Mouse (Mus musculus) monocyte, adult 2 months (primary cell): ENCODE measurements around the gene Klhl31.

Experiments
- DNase-seq, 2 experiments: peaks; one replicate each; pipeline ENCODE4 v3.0.0; 2022; ENCODE audit warnings: low spot score in 2 of 2, low read depth in 1 of 2

Gene Klhl31

GRCm38 (mm10) chr9:77636450-77636951 is at the start of gene Klhl31:
Klhl31 (plus strand) TSS chr9:77636500.
- DNase-seq = no peak

GRCm38 (mm10) chr9:77586806-77587591 is 49.3 kb upstream of the Klhl31 start:
- no peak for DNase-seq

- no peak for DNase-seq
These were observed 48.7 kb upstream of the Klhl31 start for GRCm38 (mm10) chr9:77587616-77588015.

- DNase-seq = no peak
These were observed 46.8 kb upstream of the Klhl31 start for GRCm38 (mm10) chr9:77589496-77589895.

GRCm38 (mm10) chr9:77592423-77592822 is 43.9 kb upstream of the Klhl31 start:
- DNase-seq = no peak

GRCm38 (mm10) chr9:77595006-77595626 is 41.2 kb upstream of the Klhl31 start:
- no peak for DNase-seq

- peak; percentile 43 to 53 for DNase-seq
These were observed 39.9 kb upstream of the Klhl31 start for GRCm38 (mm10) chr9:77596355-77596754.

- DNase-seq = no peak
These were observed 37.7 kb upstream of the Klhl31 start for GRCm38 (mm10) chr9:77598560-77598959.

- DNase-seq = no peak
These were observed 33.7 kb upstream of the Klhl31 start for GRCm38 (mm10) chr9:77602302-77603266.

GRCm38 (mm10) chr9:77603965-77604509 is 32.3 kb upstream of the Klhl31 start:
- no peak for DNase-seq

GRCm38 (mm10) chr9:77607295-77607694 is 29.0 kb upstream of the Klhl31 start:
- no peak for DNase-seq

- DNase-seq = no peak
These were observed 28.5 kb upstream of the Klhl31 start for GRCm38 (mm10) chr9:77607840-77608239.

- DNase-seq = no peak
These were observed 25.5 kb upstream of the Klhl31 start for GRCm38 (mm10) chr9:77610811-77611210.

- DNase-seq = no peak
These were observed 24.0 kb upstream of the Klhl31 start for GRCm38 (mm10) chr9:77612349-77612748.

GRCm38 (mm10) chr9:77615868-77616267 is 20.4 kb upstream of the Klhl31 start:
- DNase-seq = no peak

- DNase-seq = no peak
These were observed 19.5 kb upstream of the Klhl31 start for GRCm38 (mm10) chr9:77616796-77617195.

- DNase-seq = no peak
These were observed 18.5 kb upstream of the Klhl31 start for GRCm38 (mm10) chr9:77617751-77618150.

GRCm38 (mm10) chr9:77618392-77618791 is 17.9 kb upstream of the Klhl31 start:
- no peak for DNase-seq

- no peak for DNase-seq
These were observed 16.2 kb upstream of the Klhl31 start for GRCm38 (mm10) chr9:77620077-77620476.

GRCm38 (mm10) chr9:77620482-77620881 is 15.8 kb upstream of the Klhl31 start:
- no peak for DNase-seq

- DNase-seq = no peak
These were observed 13.4 kb upstream of the Klhl31 start for GRCm38 (mm10) chr9:77622874-77623273.
